Mouse (Mus musculus) ES-E14 (cell line): ENCODE data around the gene Csrp3.

Experiments used
- HCFC1 ChIP-seq: IDR thresholded peaks from 2 replicates; pipeline ENCODE4 v1.6.1; 2012; ENCODE audit warnings: low read length, inconsistent platforms, borderline replicate concordance; ENCODE audit not compliant: insufficient read depth
- MAFK ChIP-seq: IDR thresholded peaks from 2 replicates; pipeline ENCODE4 v1.6.1; 2014; ENCODE audit warnings: mild to moderate bottlenecking, low read depth, low read length, inconsistent platforms; ENCODE audit not compliant: insufficient read depth
- ZC3H11A ChIP-seq: IDR thresholded peaks from 2 replicates; pipeline ENCODE4 v1.6.1; 2012; ENCODE audit warnings: low read depth, mild to moderate bottlenecking, inconsistent platforms, low read length, borderline replicate concordance

- no peak for TF ChIP-seq ZC3H11A
- no peak for TF ChIP-seq HCFC1
- TF ChIP-seq MAFK: no peak
These were observed 24.2 kb downstream of the Csrp3 start for GRCm38 (mm10) chr7:48823621-48824020.
